Mouse (Mus musculus) bone marrow, adult 2 months (tissue): ENCODE data around the gene Slmap.

Experiments
- CTCF ChIP-seq: fragments of 200-500 bp; IDR thresholded peaks from 2 replicates; pipeline ENCODE4 v1.5.1; 2011; ENCODE audit warnings: low read length, control low read depth; ENCODE audit not compliant: control insufficient read depth, insufficient read depth
- POLR2A ChIP-seq: fragments of 200-500 bp; IDR thresholded peaks from 2 replicates; pipeline ENCODE4 v1.6.1; 2011; ENCODE audit warnings: low read depth, mild to moderate bottlenecking, control low read depth, low read length, borderline replicate concordance; ENCODE audit not compliant: control insufficient read depth

GRCm38 (mm10) chr14:26481457-26481856 is 53.3 kb downstream of the Slmap start:
- TF ChIP-seq POLR2A (no peak), CTCF (no peak)
